ENCODE assay signal across 12 mouse cellular contexts in the genomic region with DNA sequence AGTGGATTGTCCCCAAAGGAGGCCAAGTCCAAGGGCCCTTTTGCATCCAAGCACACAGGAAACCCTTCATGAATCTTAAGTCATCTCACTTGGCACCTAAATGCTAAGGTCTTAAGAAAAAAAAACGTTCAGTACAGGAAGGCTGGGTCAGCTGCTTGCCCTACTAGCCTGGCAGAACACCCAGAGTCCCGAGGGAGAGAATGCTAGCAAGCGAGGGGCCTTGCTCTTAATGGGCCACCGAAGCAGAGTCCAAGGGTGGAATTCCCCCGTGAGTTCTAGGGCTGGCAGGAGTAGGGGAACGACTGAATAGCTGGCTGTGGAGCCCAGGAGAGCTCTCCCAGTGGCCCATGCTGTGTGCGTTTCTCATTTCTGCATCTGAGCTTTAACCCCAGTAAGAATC. TPM values are rescaled to one million over a fixed set of nuclear protein-coding genes. Genes with fewer than 3 reads are reported as not detected.
DNase-seq lines count a peak whose midpoint lies in the region; ATAC-seq and TF ChIP-seq lines count a peak whose summit lies in the region.
"Had no signal": no experiment of that assay in that cellular context is flagged by ENCODE, and none has a peak within 500 bp of the region (broad histone marks: within the 10 kb centered on the region; RNA-seq: fewer than 3 reads in every experiment).

No protein-coding gene starts in this region.

- H3K27me3 ChIP-seq in liver, postnatal 0 days (ENCODE audit: insufficient read depth, low read length) = no peaks in the 10 kb centered on the region
- H3K27me3 ChIP-seq: stomach, embryonic 15.5 days had no signal

- H3K9me3 ChIP-seq in liver, postnatal 0 days (ENCODE audit: low read length) = no peaks in the 10 kb centered on the region
- H3K9me3 ChIP-seq: liver, embryonic 13.5 days; stomach, embryonic 15.5 days had no signal

- TF ChIP-seq CTCF in layer of hippocampus, adult 2 months (conservative IDR thresholded peaks at IDR 0.05) = no peak
- no peak for TF ChIP-seq CTCF in liver, postnatal 0 days (IDR thresholded peaks at IDR 0.05; ENCODE audit: low read depth)

- H3K9ac ChIP-seq in liver, postnatal 0 days (replicated peaks) = no peak overlapping the region
- H3K9ac ChIP-seq: liver, embryonic 13.5 days; stomach, embryonic 15.5 days had no signal

- no peaks in the 10 kb centered on the region for H3K36me3 ChIP-seq in liver, postnatal 0 days (replicated peaks; ENCODE audit: insufficient read depth, low read length)
- H3K36me3 ChIP-seq: liver, embryonic 13.5 days; stomach, embryonic 15.5 days had no signal

- no peak overlapping the region for H3K4me2 ChIP-seq in liver, postnatal 0 days (ENCODE audit: low read depth, low read length)
- H3K4me2 ChIP-seq: liver, embryonic 13.5 days; stomach, embryonic 15.5 days had no signal

- ATAC-seq in liver, postnatal 0 days = no peak

- 57% methylated on average over 7 of the region's 7 CpGs for WGBS in liver, postnatal 0 days (ENCODE audit: insufficient replicate concordance)

- H3K4me3 ChIP-seq in layer of hippocampus, adult 2 months = no peak overlapping the region
- no peak overlapping the region for H3K4me3 ChIP-seq in liver, postnatal 0 days (ENCODE audit: low read depth, low read length)
- H3K4me3 ChIP-seq: liver, embryonic 13.5 days; stomach, embryonic 15.5 days had no signal

- DNase-seq in gastrocnemius, adult 18-20 months (ENCODE audit: low spot score) = peak; percentile 49
- DNase-seq in gastrocnemius, postnatal 25 days = no peak
- DNase-seq in layer of hippocampus, adult 2 months (ENCODE audit: low spot score in 2 of 2) = peak; percentile 39 to 66
- DNase-seq in layer of hippocampus, postnatal 25 days (ENCODE audit: extremely low spot score in 1 of 2, low spot score in 1 of 2) = no peak
- peak; percentile 16 for DNase-seq in NIH3T3 (ENCODE audit: low read depth)
- peak; percentile 61 for DNase-seq in kidney, postnatal 10 days
- DNase-seq in spleen, postnatal 36 days (ENCODE audit: low spot score in 2 of 2) = no peak
- DNase-seq in liver, postnatal 0 days = no peak
- DNase-seq: cerebellum, adult 8-10 months; liver, embryonic 13.5 days; lung, postnatal 4 days had no signal

- H3K4me1 ChIP-seq in liver, postnatal 0 days (ENCODE audit: insufficient read depth) = 0 out of 2 replicates have a peak, but pooled peaks cover 5% of the 10 kb centered on the region
- H3K4me1 ChIP-seq: liver, embryonic 13.5 days; stomach, embryonic 15.5 days had no signal

- H3K27ac ChIP-seq in layer of hippocampus, adult 2 months = peak overlapping the region; percentile 80
- no peak overlapping the region for H3K27ac ChIP-seq in liver, postnatal 0 days (ENCODE audit: low read depth)
- H3K27ac ChIP-seq: liver, embryonic 13.5 days; stomach, embryonic 15.5 days had no signal

- no peak for TF ChIP-seq EP300 in liver, postnatal 0 days (IDR thresholded peaks at IDR 0.05; ENCODE audit: low read depth)

RNA-seq across cellular contexts. Expression of gene Endou, which starts 2.3 kb away (rescaled TPM):
- total RNA-seq in gastrocnemius, adult 18-20 months (2021) = under 1 TPM; 0.34 to 0.45 TPM
- under 1 TPM; 0.36 to 0.91 TPM for total RNA-seq in gastrocnemius, postnatal 25 days (2021)
- under 1 TPM; 0.59 to 0.96 TPM for total RNA-seq in layer of hippocampus, adult 2 months (2021)
- total RNA-seq in layer of hippocampus, postnatal 25 days (2021) = under 1 TPM; 0.59 to 0.71 TPM
- 0.66 and 0.82 TPM in 2 replicates for polyA plus RNA-seq in liver, postnatal 0 days (2015; fragmentation: Nextera tagmentation; extraction: Ambion mirVana)
- polyA plus RNA-seq: liver, embryonic 13.5 days had no signal

RNA-seq across cellular contexts. Expression of gene Rpap3, which starts 23.2 kb away (rescaled TPM):
- 10 to 100 TPM; 12.0 to 14.0 TPM for total RNA-seq in gastrocnemius, adult 18-20 months (2021)
- 10 to 100 TPM in 1 of 2 experiments, 1 to 10 TPM in 1; 9.6 to 11.4 TPM for total RNA-seq in gastrocnemius, postnatal 25 days (2021)
- 10 to 100 TPM; 25.6 to 25.9 TPM for total RNA-seq in layer of hippocampus, adult 2 months (2021)
- total RNA-seq in layer of hippocampus, postnatal 25 days (2021) = 10 to 100 TPM; 23.7 to 24.9 TPM
- 6.7 and 7.8 TPM in 2 replicates for polyA plus RNA-seq in liver, postnatal 0 days (2015; fragmentation: Nextera tagmentation; extraction: Ambion mirVana)

RNA-seq across cellular contexts. Expression of gene Rapgef3, which starts 39.0 kb away (rescaled TPM):
- total RNA-seq in gastrocnemius, adult 18-20 months (2021) = 1 to 10 TPM; 6.6 to 9.0 TPM
- 1 to 10 TPM; 3.7 to 8.1 TPM for total RNA-seq in gastrocnemius, postnatal 25 days (2021)
- total RNA-seq in layer of hippocampus, adult 2 months (2021) = 10 to 100 TPM; 45.5 to 46.8 TPM
- total RNA-seq in layer of hippocampus, postnatal 25 days (2021) = 10 to 100 TPM; 36.3 to 40.3 TPM
- polyA plus RNA-seq in liver, postnatal 0 days (2015; fragmentation: Nextera tagmentation; extraction: Ambion mirVana) = 1.5 and 1.9 TPM in 2 replicates

RNA-seq across cellular contexts. Expression of gene Slc48a1, which starts 49.5 kb away (rescaled TPM):
- total RNA-seq in gastrocnemius, adult 18-20 months (2021) = 10 to 100 TPM; 45.0 to 48.7 TPM
- 10 to 100 TPM; 44.7 to 47.2 TPM for total RNA-seq in gastrocnemius, postnatal 25 days (2021)
- total RNA-seq in layer of hippocampus, adult 2 months (2021) = 100 to 1,000 TPM; 133 to 135 TPM
- total RNA-seq in layer of hippocampus, postnatal 25 days (2021) = 100 to 1,000 TPM; 151 to 169 TPM
- polyA plus RNA-seq in liver, postnatal 0 days (2015; fragmentation: Nextera tagmentation; extraction: Ambion mirVana) = 59.0 and 61.1 TPM in 2 replicates

Comparison
In these comparisons a context has a peak if more than half of its experiments do, and no peak if none do; other contexts are left out.
1. DNase-seq: peak in gastrocnemius, adult 18-20 months (single experiment), layer of hippocampus, adult 2 months (2 of 2), NIH3T3 (single experiment) and kidney, postnatal 10 days (single experiment); none in gastrocnemius, postnatal 25 days (single experiment), layer of hippocampus, postnatal 25 days (0 of 2), spleen, postnatal 36 days (0 of 2) and liver, postnatal 0 days (single experiment).